Mouse (Mus musculus) midbrain, embryonic 14.5 days (tissue): ENCODE data around the gene Prph. TPM values are rescaled to one million over a fixed set of nuclear protein-coding genes. Genes with fewer than 3 reads are reported as not detected.

Experiments used
- ATAC-seq: fragments of 200-750 bp; cut with Nextera tagmentation; 2 replicates; pipeline ENCODE4 v1.8.0; 2017; ENCODE audit warnings: moderate number of reproducible peaks, moderate library complexity; ENCODE audit not compliant: low FRiP score, low TSS enrichment
- DNase-seq: peaks from one replicate; pipeline ENCODE4 v3.0.0-alpha.2; 2015
- H3K27ac ChIP-seq: fragments of 300-500 bp; sonication (generic); replicated peaks from 2 replicates; pipeline ENCODE4 v1.5.1; 2014; ENCODE audit warnings: mild to moderate bottlenecking, low read depth, low read length, moderate library complexity
- H3K27me3 ChIP-seq: fragments of 300-500 bp; sonication (generic); 2 replicates; pipeline ENCODE4 v1.6.1; 2014; ENCODE audit warnings: low read length, control low read depth, mixed read lengths; ENCODE audit not compliant: control insufficient read depth, insufficient read depth
- H3K36me3 ChIP-seq: fragments of 300-500 bp; sonication (generic); 2 replicates; pipeline ENCODE4 v1.6.1; 2014; ENCODE audit warnings: low read length, control low read depth; ENCODE audit not compliant: control insufficient read depth, insufficient read depth
- H3K4me1 ChIP-seq: fragments of 300-500 bp; sonication (generic); 2 replicates; pipeline ENCODE4 v1.6.1; 2014; ENCODE audit warnings: mild to moderate bottlenecking, antibody characterized with exemption, low read length, control low read depth; ENCODE audit not compliant: control insufficient read depth, insufficient read depth
- H3K4me2 ChIP-seq: fragments of 300-500 bp; sonication (generic); 2 replicates; pipeline ENCODE4 v1.6.1; 2014; ENCODE audit warnings: mild to moderate bottlenecking, low read length, moderate library complexity
- H3K4me3 ChIP-seq: fragments of 300-500 bp; sonication (generic); replicated peaks from 2 replicates; pipeline ENCODE4 v1.5.1; 2014; ENCODE audit warnings: low read depth, low read length
- H3K9ac ChIP-seq: fragments of 300-500 bp; sonication (generic); replicated peaks from 2 replicates; pipeline ENCODE4 v1.6.1; 2014; ENCODE audit warnings: mild to moderate bottlenecking, low read length, moderate library complexity
- H3K9me3 ChIP-seq: fragments of 300-500 bp; sonication (generic); 2 replicates; pipeline ENCODE4 v1.6.1; 2016; ENCODE audit warnings: low read length, control low read depth, mixed read lengths; ENCODE audit not compliant: control insufficient read depth
- WGBS: fragments of 180-500 bp; shearing (Covaris S2); extraction: QIAGEN DNeasy Blood & Tissue Kit; methylation state at CpG from one replicate; pipeline ENCODE4 v1.1.7; 2014; 5-methylcytosine and 5-hydroxymethylcytosine counted together
- polyA plus RNA-seq: library from polyadenylated mRNA; unstranded; fragments of >200 nt; fragmentation: Nextera tagmentation; extraction: Ambion mirVana; gene quantifications from 2 replicates; pipeline ENCODE4 v1.2.1, GENCODE M21; 2014

The Prph gene
- polyA plus RNA-seq, 1 experiment from 2014 or later = 11.7 TPM

GRCm38 (mm10) chr15:99078181-99078910 lies 23.4 kb downstream of the Prph start:
- Histone ChIP-seq H3K27ac (no peak overlapping the region), H3K9ac (no peak overlapping the region), H3K4me1 (peaks cover 13% of the 10 kb centered on the region), H3K4me3 (no peak overlapping the region), H3K27me3 (no peaks in the 10 kb centered on the region), H3K4me2 (no peak overlapping the region), H3K36me3 (no peaks in the 10 kb centered on the region), H3K9me3 (no peaks in the 10 kb centered on the region)
- DNase-seq (no peak), ATAC-seq (no peak)
- whole genome bisulfite sequencing = 87% methylated on average over 15 of the region's 15 CpGs

- DNase-seq (no peak), ATAC-seq (no peak)
- H3K4me3 ChIP-seq = no peak overlapping the region
- no peak overlapping the region for H3K9ac ChIP-seq
- no peak overlapping the region for H3K27ac ChIP-seq
- H3K4me1 ChIP-seq = peaks cover 9% of the 10 kb centered on the region; the same call in 1 of the 2 replicates
- no peak overlapping the region for H3K4me2 ChIP-seq
- H3K9me3 ChIP-seq = no peaks in the 10 kb centered on the region
- 91% methylated on average over 3 of the region's 3 CpGs for WGBS
- H3K36me3 ChIP-seq = no peaks in the 10 kb centered on the region
- 0 out of 2 replicates have a peak, but pooled peaks cover 5% of the 10 kb centered on the region for H3K27me3 ChIP-seq
Measured at GRCm38 (mm10) chr15:99079804-99080203, 24.8 kb downstream of the Prph start.

GRCm38 (mm10) chr15:99082322-99082721 lies 27.3 kb downstream of the Prph start:
- DNase-seq = no peak
- Histone ChIP-seq H3K9me3 (no peaks in the 10 kb centered on the region), H3K4me3 (no peak overlapping the region), H3K4me2 (no peak overlapping the region), H3K36me3 (no peaks in the 10 kb centered on the region), H3K27me3 (peaks cover 29% of the 10 kb centered on the region), H3K9ac (no peak overlapping the region), H3K27ac (no peak overlapping the region), H3K4me1 (no peaks in the 10 kb centered on the region)
- ATAC-seq = no peak
- 93% methylated on average over 12 of the region's 12 CpGs for WGBS

DNA sequence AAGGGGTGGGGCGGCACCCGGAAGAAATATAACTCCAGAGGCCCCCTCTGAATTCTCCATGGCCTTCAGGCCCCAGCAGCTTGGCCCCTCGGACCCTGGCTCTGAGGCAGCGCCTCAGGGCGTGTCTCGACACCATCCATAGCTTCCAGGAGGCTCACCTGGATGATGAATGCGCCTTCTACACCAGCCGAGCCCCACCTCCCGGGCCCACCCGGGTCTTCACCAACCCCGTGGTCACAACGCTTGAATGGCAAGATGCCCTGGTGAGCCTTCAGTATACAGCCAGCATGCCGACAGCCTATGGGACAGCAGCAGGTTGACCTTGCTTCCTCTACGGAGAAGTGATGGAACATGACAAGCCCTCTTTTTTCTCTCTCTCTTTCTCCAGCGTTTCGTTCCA lies 27.9 kb downstream of the Prph start:
- no peaks in the 10 kb centered on the region for H3K9me3 ChIP-seq
- no peaks in the 10 kb centered on the region for H3K36me3 ChIP-seq
- no peak overlapping the region for H3K4me2 ChIP-seq
- no peak overlapping the region for H3K4me3 ChIP-seq
- H3K27me3 ChIP-seq = peaks cover 34% of the 10 kb centered on the region
- 86% methylated on average over 16 of the region's 16 CpGs for WGBS
- H3K27ac ChIP-seq = no peak overlapping the region
- H3K9ac ChIP-seq = no peak overlapping the region
- DNase-seq (no peak), ATAC-seq (no peak)
- H3K4me1 ChIP-seq = no peaks in the 10 kb centered on the region

- Histone ChIP-seq H3K27ac (no peak overlapping the region), H3K4me3 (no peak overlapping the region), H3K4me2 (no peak overlapping the region), H3K27me3 (peaks cover 37% of the 10 kb centered on the region), H3K9me3 (no peaks in the 10 kb centered on the region), H3K36me3 (no peaks in the 10 kb centered on the region), H3K9ac (no peak overlapping the region), H3K4me1 (no peaks in the 10 kb centered on the region)
- WGBS = 74% methylated on average over 9 of the region's 9 CpGs
- ATAC-seq = no peak
- peak; percentile 77 for DNase-seq
Measured at GRCm38 (mm10) chr15:99083258-99083657, 28.3 kb downstream of the Prph start.

DNA sequence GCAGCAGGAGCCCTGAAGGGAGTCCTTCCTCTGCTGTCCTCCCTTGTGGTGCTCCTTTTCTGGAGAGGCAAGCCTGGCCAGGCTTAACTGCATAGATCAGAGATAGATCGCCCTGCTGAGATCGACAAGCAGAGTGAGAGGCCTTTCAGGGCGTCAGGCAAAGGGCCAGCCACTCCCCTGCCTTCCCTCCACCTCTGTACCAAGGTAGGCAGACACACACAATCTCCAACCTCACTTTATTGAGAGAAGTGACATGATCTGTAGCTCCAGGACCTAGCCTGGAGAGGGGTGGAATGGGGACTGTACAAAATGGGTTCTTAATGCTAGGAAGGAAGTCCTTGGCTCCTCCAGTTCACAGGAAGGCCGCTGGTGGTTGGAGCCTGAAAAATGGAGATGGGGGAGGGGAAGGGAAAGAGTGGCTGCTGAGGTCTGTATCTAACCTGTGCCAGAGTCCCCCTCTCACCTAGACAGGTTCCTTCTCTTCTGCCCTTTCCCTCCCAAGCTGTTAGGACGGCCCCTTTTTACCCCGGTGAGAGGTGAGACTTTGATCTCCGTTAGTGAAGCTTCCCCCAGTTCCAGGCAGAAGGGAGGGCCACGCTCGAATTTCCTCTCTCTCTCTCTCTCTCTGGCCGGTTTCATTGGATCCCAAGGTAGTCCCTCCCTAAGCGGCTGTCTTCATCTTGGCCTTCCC lies 29.0 kb downstream of the Prph start:
- no peak overlapping the region for H3K27ac ChIP-seq
- H3K36me3 ChIP-seq = no peaks in the 10 kb centered on the region
- 0 out of 2 replicates have a peak, but pooled peaks cover 3% of the 10 kb centered on the region for H3K4me1 ChIP-seq
- H3K4me2 ChIP-seq = peak overlapping the region; percentile 8
- DNase-seq = no peak
- no peak overlapping the region for H3K4me3 ChIP-seq
- no peaks in the 10 kb centered on the region for H3K9me3 ChIP-seq
- ATAC-seq = no peak
- H3K27me3 ChIP-seq = peaks cover 44% of the 10 kb centered on the region
- 6% methylated on average over 11 of the region's 11 CpGs for WGBS
- H3K9ac ChIP-seq = 0 out of 2 replicates have a peak overlapping the region, but pooled peaks have one; percentile 34

- 10% methylated on average over 19 of the region's 19 CpGs for WGBS
- Histone ChIP-seq H3K4me2 (peak overlapping the region; percentile 8), H3K4me1 (peaks cover 9% of the 10 kb centered on the region; the same call in 1 of the 2 replicates), H3K9ac (0 out of 2 replicates have a peak overlapping the region, but pooled peaks have one; percentile 34), H3K4me3 (no peak overlapping the region), H3K27me3 (peaks cover 50% of the 10 kb centered on the region), H3K9me3 (no peaks in the 10 kb centered on the region), H3K27ac (no peak overlapping the region), H3K36me3 (no peaks in the 10 kb centered on the region)
- DNase-seq (no peak), ATAC-seq (no peak)
Measured at GRCm38 (mm10) chr15:99084618-99085017, 29.6 kb downstream of the Prph start.

- Histone ChIP-seq H3K9me3 (no peaks in the 10 kb centered on the region), H3K4me2 (peak overlapping the region; percentile 37), H3K9ac (no peak overlapping the region), H3K4me1 (peaks cover 17% of the 10 kb centered on the region), H3K27ac (0 out of 2 replicates have a peak overlapping the region, but pooled peaks have one; percentile 2), H3K27me3 (peaks cover 52% of the 10 kb centered on the region), H3K4me3 (peak overlapping the region; percentile 12), H3K36me3 (no peaks in the 10 kb centered on the region)
- ATAC-seq (no peak), DNase-seq (no peak)
- WGBS = 68% methylated on average over 4 of the region's 4 CpGs
Measured at GRCm38 (mm10) chr15:99085997-99086396, 31.0 kb downstream of the Prph start.
